Mouse (Mus musculus) midbrain, embryonic 13.5 days (tissue): ENCODE data around the gene Dtnb. TPM values are rescaled to one million over a fixed set of nuclear protein-coding genes. Genes with fewer than 3 reads are reported as not detected.
A peak's percentile ranks its signal among the peaks of the same experiment; 100 is the strongest.

Source experiments
- ATAC-seq: fragments of 200-750 bp; cut with Nextera tagmentation; 2 replicates; pipeline ENCODE4 v1.8.0; 2017; ENCODE audit warnings: mild to moderate bottlenecking, moderate TSS enrichment, moderate library complexity
- H3K27ac ChIP-seq: fragments of 300-500 bp; sonication (generic); 2 replicates; pipeline ENCODE4 v1.5.1; 2015; ENCODE audit warnings: inconsistent platforms, mild to moderate bottlenecking, moderate library complexity
- H3K27me3 ChIP-seq: fragments of 300-500 bp; sonication (generic); 2 replicates; pipeline ENCODE4 v1.6.1; 2015; ENCODE audit warnings: mild to moderate bottlenecking, inconsistent platforms
- H3K36me3 ChIP-seq: fragments of 300-500 bp; sonication (generic); 2 replicates; pipeline ENCODE4 v1.6.1; 2015; ENCODE audit warnings: mild to moderate bottlenecking, inconsistent platforms
- H3K4me1 ChIP-seq: fragments of 300-500 bp; sonication (generic); replicated peaks from 2 replicates; pipeline ENCODE4 v1.6.1; 2015; ENCODE audit warnings: inconsistent platforms
- H3K4me2 ChIP-seq: fragments of 300-500 bp; sonication (generic); replicated peaks from 2 replicates; pipeline ENCODE4 v1.6.1; 2015; ENCODE audit warnings: moderate library complexity, mild to moderate bottlenecking, inconsistent platforms
- H3K4me3 ChIP-seq: fragments of 300-500 bp; sonication (generic); replicated peaks from 2 replicates; pipeline ENCODE4 v1.5.1; 2015; ENCODE audit warnings: mild to moderate bottlenecking, inconsistent platforms
- H3K9ac ChIP-seq: fragments of 300-500 bp; sonication (generic); replicated peaks from 2 replicates; pipeline ENCODE4 v1.6.1; 2015; ENCODE audit warnings: mild to moderate bottlenecking, inconsistent platforms
- H3K9me3 ChIP-seq: fragments of 300-500 bp; sonication (generic); 2 replicates; pipeline ENCODE4 v1.6.1; 2016; ENCODE audit warnings: mild to moderate bottlenecking, inconsistent platforms
- WGBS: fragments of 180-500 bp; shearing (Covaris S2); methylation state at CpG from one replicate; pipeline ENCODE4 v1.1.7; 2015; 5-methylcytosine and 5-hydroxymethylcytosine counted together
- polyA plus RNA-seq: library from polyadenylated mRNA; unstranded; fragments of >200 nt; fragmentation: Nextera tagmentation; extraction: Ambion mirVana; gene quantifications from 2 replicates; pipeline ENCODE4 v1.2.1, GENCODE M21; 2015

Dtnb gene
- polyA plus RNA-seq, 1 experiment from 2014 or later = 34.6 TPM

DNA sequence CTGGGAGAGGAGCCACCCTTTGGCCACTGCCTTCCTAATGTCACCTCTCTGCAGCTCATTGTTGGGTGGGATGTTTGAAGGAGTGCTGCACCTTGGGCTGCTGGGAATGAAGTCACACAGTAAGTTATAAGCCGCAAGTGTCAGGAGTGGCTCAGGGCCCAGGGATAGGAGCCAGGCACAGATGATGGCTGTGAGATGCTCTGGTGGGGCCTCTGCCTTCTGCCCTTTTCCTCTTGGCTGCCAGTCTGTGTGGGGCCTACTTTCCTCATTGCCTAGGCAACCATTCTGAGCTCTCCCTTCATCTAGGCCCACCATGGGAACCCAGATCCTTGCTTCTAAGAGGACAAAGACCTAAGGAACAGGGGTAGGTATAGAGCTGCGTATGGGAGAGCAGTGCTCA, 212.1 kb downstream of the Dtnb start:
- WGBS = 61% methylated on average over 2 of the region's 2 CpGs
- Histone ChIP-seq H3K4me1 (peaks cover 70% of the 10 kb centered on the region), H3K27ac (no peak overlapping the region), H3K9ac (no peak overlapping the region), H3K4me2 (no peak overlapping the region), H3K27me3 (no peaks in the 10 kb centered on the region), H3K9me3 (no peaks in the 10 kb centered on the region), H3K4me3 (no peak overlapping the region), H3K36me3 (no peaks in the 10 kb centered on the region)
- no peak for ATAC-seq

DNA sequence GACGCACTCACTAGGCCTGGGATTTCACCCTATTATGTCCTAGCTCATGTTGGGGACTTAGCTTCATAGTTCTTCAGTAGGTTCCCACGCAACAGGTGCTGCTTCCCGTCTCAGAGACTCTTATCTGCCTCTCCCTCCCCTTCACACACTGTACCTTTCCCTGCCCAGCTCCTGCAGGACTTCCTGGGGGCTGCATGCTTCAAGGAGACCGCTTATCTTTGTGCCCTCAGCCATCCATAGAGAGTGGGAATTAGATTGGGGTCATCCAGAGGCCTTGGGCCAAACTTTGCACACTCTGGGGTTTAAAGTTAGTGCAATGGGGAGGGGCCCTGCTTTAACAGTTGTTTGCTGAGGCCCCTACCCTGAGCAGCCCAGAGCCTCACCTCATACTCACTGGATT, 212.5 kb downstream of the Dtnb start:
- no peak overlapping the region for H3K9ac ChIP-seq
- 0 out of 2 replicates have a peak, but pooled peaks cover 3% of the 10 kb centered on the region for H3K27me3 ChIP-seq
- H3K4me3 ChIP-seq = no peak overlapping the region
- ATAC-seq = no peak
- H3K4me1 ChIP-seq = peaks cover 68% of the 10 kb centered on the region
- no peak overlapping the region for H3K27ac ChIP-seq
- 70% methylated on average over 4 of the region's 4 CpGs for WGBS
- no peaks in the 10 kb centered on the region for H3K9me3 ChIP-seq
- H3K36me3 ChIP-seq = no peaks in the 10 kb centered on the region
- no peak overlapping the region for H3K4me2 ChIP-seq

DNA sequence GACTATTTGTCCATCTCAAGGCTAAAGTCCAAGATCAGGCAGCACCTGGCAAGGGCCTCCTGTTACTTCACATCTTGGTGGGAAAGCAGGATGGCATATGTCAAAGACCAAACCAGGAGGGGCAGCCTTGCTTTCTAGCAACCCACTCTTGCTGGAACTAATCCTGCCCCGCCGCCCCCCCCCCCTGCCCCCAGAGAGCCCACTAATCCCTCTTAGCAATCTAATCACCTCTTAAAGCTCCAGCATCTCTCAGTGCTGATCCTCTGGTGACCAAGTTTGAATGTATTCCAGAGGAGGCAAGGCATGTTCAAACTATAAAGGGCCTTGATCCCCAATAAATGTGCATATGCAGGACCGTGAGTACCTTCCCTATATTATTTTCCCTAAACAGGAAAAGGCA, 214.9 kb downstream of the Dtnb start:
- no peak for ATAC-seq
- Histone ChIP-seq H3K27ac (no peak overlapping the region), H3K4me2 (no peak overlapping the region), H3K36me3 (no peaks in the 10 kb centered on the region), H3K4me1 (peaks cover 49% of the 10 kb centered on the region), H3K27me3 (0 out of 2 replicates have a peak, but pooled peaks cover 3% of the 10 kb centered on the region), H3K4me3 (no peak overlapping the region), H3K9me3 (no peaks in the 10 kb centered on the region), H3K9ac (no peak overlapping the region)
- WGBS = 10% methylated on average over 3 of the region's 3 CpGs

DNA sequence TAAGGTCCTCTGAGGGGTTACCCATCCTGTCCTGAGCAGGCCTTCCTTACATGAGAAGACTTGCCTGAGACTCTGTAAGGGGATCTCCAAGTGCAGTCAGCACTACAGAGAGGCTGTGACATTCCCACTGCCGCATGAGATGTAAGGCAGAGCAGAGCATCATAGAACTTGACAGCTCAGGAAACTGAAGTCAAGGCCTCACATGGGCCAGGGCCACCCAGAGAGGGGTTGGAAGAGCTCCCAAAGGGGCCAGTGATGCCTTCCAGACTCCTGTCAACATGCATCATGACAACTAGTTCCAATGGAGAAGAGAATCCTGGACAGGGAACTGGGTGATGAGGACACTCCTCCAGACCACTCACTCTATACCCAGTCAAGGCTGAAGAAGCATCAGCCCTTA, 215.4 kb downstream of the Dtnb start:
- WGBS = 71% methylated on average over 1 of the region's 1 CpGs
- H3K4me3 ChIP-seq = no peak overlapping the region
- peaks cover 45% of the 10 kb centered on the region for H3K4me1 ChIP-seq

DNA sequence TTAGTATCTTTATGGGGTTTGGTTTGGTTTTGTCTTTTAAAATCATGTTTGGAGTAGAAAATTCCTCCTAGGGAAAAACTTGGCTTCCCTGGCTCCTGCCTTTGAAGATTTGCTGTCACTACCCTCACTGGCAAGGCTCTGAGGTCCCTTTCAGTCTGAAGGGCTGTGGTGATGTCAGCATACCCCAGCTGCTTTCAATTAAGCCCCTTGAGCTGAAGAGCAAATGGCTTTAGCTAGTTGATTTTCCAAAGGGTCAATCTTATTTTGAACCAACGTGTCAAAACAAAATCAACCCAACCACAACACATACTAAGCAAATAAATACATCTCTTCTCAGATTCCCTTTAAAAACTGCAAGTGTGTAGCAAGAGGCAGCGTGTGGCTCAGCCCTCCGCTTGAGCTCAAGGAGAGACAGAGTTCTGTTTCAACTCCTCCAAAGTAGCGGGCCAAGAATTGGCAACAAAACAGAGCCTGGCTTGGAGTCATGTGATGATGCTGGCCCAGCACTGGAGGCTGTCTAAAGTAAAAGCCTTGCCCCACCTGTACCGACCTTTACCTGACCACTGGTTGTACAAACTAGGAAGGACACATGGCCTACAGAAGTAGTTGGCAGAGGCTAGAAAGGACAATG, 216.4 kb downstream of the Dtnb start:
- Histone ChIP-seq H3K4me1 (peaks cover 36% of the 10 kb centered on the region), H3K9me3 (no peaks in the 10 kb centered on the region), H3K9ac (no peak overlapping the region; the same call in 1 of the 2 replicates), H3K27me3 (peaks cover 6% of the 10 kb centered on the region; the same call in 1 of the 2 replicates), H3K4me3 (no peak overlapping the region), H3K4me2 (no peak overlapping the region), H3K36me3 (no peaks in the 10 kb centered on the region), H3K27ac (no peak overlapping the region)
- 64% methylated on average over 5 of the region's 5 CpGs for WGBS
- ATAC-seq = no peak

More for the DNA sequence above, 215.4 kb downstream of the Dtnb start:
- H3K4me2 ChIP-seq = no peak overlapping the region
- no peak overlapping the region for H3K9ac ChIP-seq
- no peak overlapping the region for H3K27ac ChIP-seq
- H3K9me3 ChIP-seq = no peaks in the 10 kb centered on the region
- H3K36me3 ChIP-seq = no peaks in the 10 kb centered on the region
- 0 out of 2 replicates have a peak, but pooled peaks cover 3% of the 10 kb centered on the region for H3K27me3 ChIP-seq
- no peak for ATAC-seq

DNA sequence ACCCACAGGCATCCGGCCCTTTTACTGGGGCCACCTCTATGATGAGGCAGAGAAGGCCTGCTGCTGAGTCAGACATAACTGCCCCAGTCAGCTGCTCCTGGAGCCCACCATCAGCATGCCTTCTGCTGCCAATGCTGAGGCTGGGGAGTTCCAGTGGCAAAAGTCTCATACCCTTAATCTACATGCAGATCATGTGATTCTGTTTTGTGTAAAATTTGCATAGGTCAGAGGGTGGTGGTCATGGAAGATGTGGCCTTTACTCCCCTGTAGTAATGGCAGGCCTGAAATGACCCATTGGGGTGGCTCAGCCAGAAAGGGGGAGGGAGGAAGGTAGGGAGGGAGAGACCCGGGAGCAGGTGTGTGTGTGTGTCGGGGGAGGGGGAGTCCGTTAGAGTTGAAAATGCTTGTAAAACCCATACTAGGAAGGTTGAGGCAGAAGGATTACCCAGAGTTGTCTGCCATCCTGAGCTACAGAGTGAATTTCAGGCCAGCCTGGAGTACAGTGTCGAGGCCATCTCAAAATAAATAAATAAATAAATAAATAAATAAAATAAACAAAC, 217.5 kb downstream of the Dtnb start:
- 66% methylated on average over 5 of the region's 5 CpGs for WGBS
- no peak overlapping the region for H3K4me3 ChIP-seq
- no peak overlapping the region for H3K4me2 ChIP-seq
- peaks cover 24% of the 10 kb centered on the region for H3K4me1 ChIP-seq
- no peaks in the 10 kb centered on the region for H3K36me3 ChIP-seq
- H3K27ac ChIP-seq = no peak overlapping the region
- H3K9ac ChIP-seq = no peak overlapping the region
- H3K9me3 ChIP-seq = no peaks in the 10 kb centered on the region
- H3K27me3 ChIP-seq = peaks cover 11% of the 10 kb centered on the region; the same call in 1 of the 2 replicates
- ATAC-seq = no peak

DNA sequence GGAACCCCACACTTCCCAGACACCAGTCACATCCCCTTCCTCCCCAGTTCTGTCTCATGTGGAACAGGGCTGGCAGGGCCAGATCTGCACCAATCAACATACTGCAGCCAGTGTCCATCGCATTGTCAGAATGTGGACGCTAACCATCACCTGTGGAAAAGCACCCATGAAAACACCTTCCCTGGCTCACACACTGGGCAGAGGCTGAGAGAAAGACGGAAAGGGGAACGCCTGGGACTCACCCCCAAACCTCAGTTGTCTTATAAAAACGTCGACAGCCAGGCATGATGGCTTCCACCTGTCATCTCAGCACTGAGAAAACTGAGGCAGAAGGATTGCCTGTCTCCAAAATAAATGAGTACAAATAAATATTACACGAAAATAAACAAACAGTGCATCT, 219.1 kb downstream of the Dtnb start:
- Histone ChIP-seq H3K27me3 (peaks cover 11% of the 10 kb centered on the region; the same call in 1 of the 2 replicates), H3K36me3 (no peaks in the 10 kb centered on the region), H3K27ac (no peak overlapping the region), H3K9me3 (no peaks in the 10 kb centered on the region), H3K4me3 (peak overlapping the region; percentile 32), H3K4me1 (peaks cover 23% of the 10 kb centered on the region), H3K4me2 (peak overlapping the region; percentile 57), H3K9ac (no peak overlapping the region)
- WGBS = 70% methylated on average over 7 of the region's 7 CpGs
- ATAC-seq = 0 out of 2 replicates have a peak, but pooled peaks have one; percentile 14

DNA sequence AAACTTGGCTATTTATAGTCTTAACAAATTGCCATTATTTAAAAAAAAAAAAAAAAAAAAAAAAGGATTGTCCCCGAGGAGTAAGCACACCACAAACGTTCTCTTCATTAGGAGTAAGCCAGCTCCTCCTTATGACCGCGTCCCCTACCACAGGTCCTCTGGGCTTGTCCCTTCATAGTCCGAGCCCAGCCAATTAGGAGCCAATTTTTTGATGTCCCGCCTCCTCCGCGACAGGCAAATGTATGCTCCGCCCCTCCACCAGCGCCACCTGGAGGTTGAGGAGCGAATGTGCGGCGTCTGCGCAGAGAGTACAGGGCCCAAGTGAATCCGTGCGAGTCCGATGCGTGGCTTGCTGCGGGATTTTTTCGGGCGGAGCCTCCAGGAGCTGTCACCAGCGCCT, 219.6 kb downstream of the Dtnb start:
- under 1% methylated on average over 22 of the region's 22 CpGs for whole genome bisulfite sequencing
- Histone ChIP-seq H3K27me3 (peaks cover 11% of the 10 kb centered on the region; the same call in 1 of the 2 replicates), H3K4me1 (peaks cover 21% of the 10 kb centered on the region), H3K9ac (peak overlapping the region; percentile 52; the same call in 1 of the 2 replicates), H3K4me3 (peak overlapping the region; percentile 32), H3K9me3 (no peaks in the 10 kb centered on the region), H3K36me3 (no peaks in the 10 kb centered on the region), H3K27ac (no peak overlapping the region), H3K4me2 (peak overlapping the region; percentile 57)
- ATAC-seq = peak; percentile 94

DNA sequence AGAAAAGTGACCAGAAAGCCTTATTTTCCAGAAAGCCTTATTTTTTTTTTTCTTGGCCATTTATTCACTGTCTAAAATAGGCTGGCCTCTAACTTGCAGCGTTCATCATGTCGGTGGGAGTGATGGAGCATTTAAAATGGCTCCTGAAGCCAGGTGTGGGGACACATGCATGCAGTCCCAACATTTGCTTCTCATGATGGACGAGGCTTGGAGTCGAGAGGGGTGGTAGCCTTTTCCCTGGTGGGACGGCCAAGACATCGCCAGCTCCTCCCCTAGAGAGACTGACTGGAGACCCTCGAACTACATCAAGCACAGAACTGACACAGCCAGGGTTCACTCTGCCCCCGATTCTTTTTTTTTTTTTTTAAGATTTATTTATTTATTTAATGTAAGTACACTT, 220.1 kb downstream of the Dtnb start:
- no peaks in the 10 kb centered on the region for H3K9me3 ChIP-seq
- 0 out of 2 replicates have a peak overlapping the region, but pooled peaks have one; percentile 30 for H3K27ac ChIP-seq
- H3K4me2 ChIP-seq = peak overlapping the region; percentile 57
- peak; percentile 62 for ATAC-seq
- 22% methylated on average over 8 of the region's 8 CpGs for WGBS
- H3K27me3 ChIP-seq = peaks cover 11% of the 10 kb centered on the region; the same call in 1 of the 2 replicates
- no peaks in the 10 kb centered on the region for H3K36me3 ChIP-seq
- peak overlapping the region; percentile 32 for H3K4me3 ChIP-seq
- H3K9ac ChIP-seq = peak overlapping the region; percentile 52; the same call in 1 of the 2 replicates
- peaks cover 15% of the 10 kb centered on the region for H3K4me1 ChIP-seq

DNA sequence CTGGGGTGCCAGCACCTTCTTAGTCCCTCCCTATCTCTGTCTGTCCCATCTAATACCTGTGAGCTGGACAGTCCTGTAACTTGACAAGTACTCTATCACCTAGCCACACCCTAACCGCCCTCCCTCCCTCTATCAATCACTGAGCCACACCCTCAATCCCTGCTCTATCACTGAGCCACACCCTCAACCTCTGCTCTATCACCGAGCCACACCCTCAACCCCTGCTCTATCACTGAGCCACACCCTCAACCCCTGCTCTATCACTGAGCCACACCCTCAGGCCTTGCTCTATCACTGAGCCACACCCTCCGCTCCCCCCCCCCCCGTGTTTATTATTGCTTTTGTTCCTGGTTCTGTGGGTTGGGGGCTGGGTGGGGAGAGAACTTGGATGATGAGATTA, 223.4 kb downstream of the Dtnb start:
- 26% methylated on average over 4 of the region's 4 CpGs for WGBS
- Histone ChIP-seq H3K4me3 (no peak overlapping the region), H3K9ac (no peak overlapping the region), H3K36me3 (no peaks in the 10 kb centered on the region), H3K27ac (no peak overlapping the region), H3K27me3 (peaks cover 8% of the 10 kb centered on the region; the same call in 1 of the 2 replicates), H3K9me3 (no peaks in the 10 kb centered on the region), H3K4me1 (peaks cover 4% of the 10 kb centered on the region), H3K4me2 (no peak overlapping the region)
- ATAC-seq = no peak

DNA sequence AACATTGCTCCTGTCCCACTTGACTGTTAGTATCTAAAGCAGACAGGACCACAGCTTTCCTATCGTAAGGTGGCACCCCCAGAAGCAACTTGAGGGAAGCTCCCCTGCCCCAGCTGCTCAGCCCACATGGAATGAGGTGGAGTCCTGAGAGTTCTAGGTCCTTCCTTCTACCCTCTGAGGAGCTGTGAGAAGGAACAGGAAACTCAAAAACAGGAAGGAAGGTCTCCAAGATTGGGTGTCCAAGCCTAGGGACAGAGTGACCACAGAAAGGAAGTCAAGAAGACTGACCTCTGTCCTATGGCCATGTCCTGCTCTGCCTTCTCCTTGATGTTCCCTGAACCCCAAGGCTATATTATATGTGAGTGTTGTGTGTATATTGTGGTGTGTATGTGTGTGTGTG, 227.4 kb downstream of the Dtnb start:
- ATAC-seq = no peak
- H3K36me3 ChIP-seq = no peaks in the 10 kb centered on the region
- WGBS = 77% methylated on average over 1 of the region's 1 CpGs

DNA sequence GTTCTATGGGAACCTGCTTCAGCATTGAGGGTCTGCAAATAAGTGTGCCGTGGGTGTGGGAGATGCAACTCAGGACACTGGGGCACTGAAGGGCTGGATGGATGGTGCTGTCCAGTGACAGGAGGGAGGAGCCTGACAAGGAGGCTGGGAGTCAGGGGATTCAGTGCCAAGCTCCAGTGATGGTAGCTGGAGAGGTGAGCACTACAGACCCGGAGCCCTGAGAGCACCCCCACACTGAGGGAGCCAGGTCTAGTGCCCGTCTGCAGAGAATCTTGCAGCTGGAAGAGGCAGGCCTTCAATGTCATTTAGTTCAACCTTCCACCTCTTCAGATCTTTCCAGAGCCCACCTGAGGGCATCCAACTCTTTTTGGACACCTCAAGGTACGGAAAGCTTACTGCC, 233.7 kb downstream of the Dtnb start, which contains the start of gene Dnmt3a:
Gene Dnmt3a, plus strand, starts transcription at position 156 of the 400 bp plus-strand sequence.
- H3K27me3 ChIP-seq = 0 out of 2 replicates have a peak, but pooled peaks cover 9% of the 10 kb centered on the region
- peak; percentile 34 for ATAC-seq
- H3K4me1 ChIP-seq = peaks cover 33% of the 10 kb centered on the region
- H3K9ac ChIP-seq = peak within 1 kb of the TSS; percentile 88
- 20% methylated on average over 4 of the region's 4 CpGs for WGBS
- peak within 1 kb of the TSS; percentile 88 for H3K27ac ChIP-seq
- H3K9me3 ChIP-seq = no peaks in the 10 kb centered on the region
- H3K4me3 ChIP-seq = peak within 1 kb of the TSS; percentile 88
- H3K36me3 ChIP-seq = no peaks in the 10 kb centered on the region
- peak within 1 kb of the TSS; percentile 80 for H3K4me2 ChIP-seq

More for the DNA sequence above, 227.4 kb downstream of the Dtnb start:
- H3K9me3 ChIP-seq = no peaks in the 10 kb centered on the region
- H3K27ac ChIP-seq = no peak overlapping the region
- H3K4me3 ChIP-seq = no peak overlapping the region
- no peak overlapping the region for H3K4me2 ChIP-seq
- 0 out of 2 replicates have a peak, but pooled peaks cover 5% of the 10 kb centered on the region for H3K27me3 ChIP-seq
- H3K4me1 ChIP-seq = no peaks in the 10 kb centered on the region
- no peak overlapping the region for H3K9ac ChIP-seq
